Mouse (Mus musculus): ENCODE results near the gene Gpatch4. TPM values are rescaled to one million over a fixed set of nuclear protein-coding genes. Genes with fewer than 3 reads are reported as not detected.

Gpatch4 gene
- polyA plus RNA-seq, 1 experiment from 2014 or later = 20.9 TPM

DNA sequence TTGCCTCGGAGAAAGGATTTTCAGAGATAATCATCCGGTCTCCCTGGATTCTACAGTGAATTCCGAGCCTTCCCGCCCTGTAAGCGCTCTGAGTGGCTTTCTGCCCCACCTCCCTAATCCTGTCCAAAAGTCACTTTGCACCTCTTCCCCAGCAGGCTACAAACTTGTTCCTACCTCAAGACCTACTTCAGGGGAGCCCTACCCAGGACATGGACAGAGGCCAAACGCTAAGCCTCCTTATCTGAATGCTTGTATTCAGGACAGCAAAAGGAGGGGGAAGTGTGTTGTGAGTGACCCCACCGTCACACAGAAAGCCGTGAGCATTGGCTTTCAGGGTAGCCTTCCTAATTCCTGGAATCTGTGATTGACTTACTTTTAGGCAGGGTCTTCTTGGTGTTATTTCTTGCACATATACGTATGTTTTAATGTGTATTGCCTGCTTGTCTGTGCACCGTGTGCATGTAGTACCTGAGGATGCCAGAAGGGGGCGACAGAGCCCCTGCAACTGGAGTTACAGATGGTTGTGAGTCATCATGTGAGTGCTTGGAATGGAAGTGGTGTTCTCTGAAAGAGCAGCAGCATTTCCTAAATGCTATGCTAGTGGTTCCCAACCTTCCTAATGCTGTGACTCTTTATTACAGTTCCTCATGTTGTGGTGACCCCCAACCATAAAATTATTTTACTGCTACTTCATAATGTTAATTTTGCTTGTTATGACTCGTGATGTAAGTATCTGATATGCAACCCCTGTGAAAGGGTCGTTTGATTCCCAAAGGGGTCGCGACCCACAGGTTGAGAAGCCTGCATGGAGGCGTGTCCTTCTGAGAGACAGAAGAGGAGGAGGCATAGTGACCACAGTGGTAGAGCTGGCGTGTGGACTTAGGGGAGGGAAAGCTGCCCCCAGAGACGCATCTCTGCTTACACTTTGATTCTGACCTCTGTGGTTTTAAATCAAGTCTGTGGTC lies 36.8 kb upstream of the Gpatch4 start:
- H3K9ac ChIP-seq = no peak overlapping the region
- no peak overlapping the region for H3K4me2 ChIP-seq
- no peak overlapping the region for H3K27ac ChIP-seq (replicated peaks)
- no peaks in the 10 kb centered on the region for H3K36me3 ChIP-seq
- ATAC-seq (ENCODE audit: extremely low read depth, insufficient number of reproducible peaks, low FRiP score, low TSS enrichment) = no peak
- 61% methylated on average over 18 of the region's 18 CpGs for WGBS
- H3K4me1 ChIP-seq = peaks cover 12% of the 10 kb centered on the region; the same call in 1 of the 2 replicates
- H3K9me3 ChIP-seq = no peaks in the 10 kb centered on the region
- no peak overlapping the region for H3K4me3 ChIP-seq
- peaks cover 75% of the 10 kb centered on the region for H3K27me3 ChIP-seq (replicated peaks)

- Histone ChIP-seq H3K4me3 (no peak overlapping the region), H3K4me2 (no peak overlapping the region), H3K27ac (replicated peaks) (no peak overlapping the region), H3K36me3 (no peaks in the 10 kb centered on the region), H3K9ac (no peak overlapping the region; the same call in 1 of the 2 replicates), H3K4me1 (peaks cover 9% of the 10 kb centered on the region; the same call in 1 of the 2 replicates), H3K9me3 (no peaks in the 10 kb centered on the region), H3K27me3 (replicated peaks) (peaks cover 48% of the 10 kb centered on the region)
- 8% methylated on average over 6 of the region's 6 CpGs for WGBS
- no peak for ATAC-seq (ENCODE audit: extremely low read depth, insufficient number of reproducible peaks, low FRiP score, low TSS enrichment)
Measured at GRCm38 (mm10) chr3:88010634-88011265, 32.2 kb upstream of the Gpatch4 start.

- peaks cover 89% of the 10 kb centered on the region for H3K27me3 ChIP-seq (replicated peaks)
- peak overlapping the region; percentile 96 for H3K4me2 ChIP-seq
- no peaks in the 10 kb centered on the region for H3K36me3 ChIP-seq
- peak; percentile 91 for ATAC-seq (ENCODE audit: extremely low read depth, insufficient number of reproducible peaks, low FRiP score, low TSS enrichment)
- no peaks in the 10 kb centered on the region for H3K9me3 ChIP-seq
- peaks cover 19% of the 10 kb centered on the region for H3K4me1 ChIP-seq
- no peak overlapping the region for H3K27ac ChIP-seq (replicated peaks)
- peak overlapping the region; percentile 62 for H3K4me3 ChIP-seq
- WGBS = 2% methylated on average over 66 of the region's 66 CpGs
- peak overlapping the region; percentile 67 for H3K9ac ChIP-seq
Measured at GRCm38 (mm10) chr3:88022322-88023191, 20.4 kb upstream of the Gpatch4 start.

- ATAC-seq (ENCODE audit: extremely low read depth, insufficient number of reproducible peaks, low FRiP score, low TSS enrichment) = peak; percentile 50
- H3K4me1 ChIP-seq = peaks cover 19% of the 10 kb centered on the region
- peak overlapping the region; percentile 62 for H3K4me3 ChIP-seq
- H3K4me2 ChIP-seq = peak overlapping the region; percentile 96
- peaks cover 8% of the 10 kb centered on the region for H3K9me3 ChIP-seq
- peak overlapping the region; percentile 67 for H3K9ac ChIP-seq
- 1% methylated on average over 81 of the region's 81 CpGs for WGBS
- no peak overlapping the region for H3K27ac ChIP-seq (replicated peaks)
- H3K27me3 ChIP-seq (replicated peaks) = peaks cover 90% of the 10 kb centered on the region
- H3K36me3 ChIP-seq = no peaks in the 10 kb centered on the region
Measured at GRCm38 (mm10) chr3:88023192-88024074, 19.5 kb upstream of the Gpatch4 start.

DNA sequence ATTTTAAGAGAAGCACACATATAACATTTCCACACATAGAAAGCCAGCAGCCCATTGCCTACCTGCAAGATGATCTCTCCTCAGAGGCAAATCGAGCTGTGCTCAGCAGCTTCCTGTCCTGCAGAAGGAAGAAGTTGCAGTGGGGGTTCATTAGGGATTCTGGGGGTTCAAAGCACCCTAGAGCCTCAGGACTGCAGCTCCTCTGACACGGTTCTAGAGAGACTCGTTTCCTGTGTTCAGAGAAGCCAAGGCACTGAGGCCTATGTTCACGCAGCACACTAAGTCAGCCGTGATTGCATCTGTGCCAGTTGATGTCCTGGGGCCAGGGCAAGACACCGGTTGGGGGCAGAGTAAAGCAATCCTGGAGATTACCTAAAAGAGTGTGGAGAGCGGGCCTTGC lies 16.1 kb upstream of the Gpatch4 start:
- no peak overlapping the region for H3K4me3 ChIP-seq
- H3K27me3 ChIP-seq (replicated peaks) = peaks cover 92% of the 10 kb centered on the region
- no peaks in the 10 kb centered on the region for H3K36me3 ChIP-seq
- no peak overlapping the region for H3K27ac ChIP-seq (replicated peaks)
- no peak overlapping the region for H3K9ac ChIP-seq
- no peak for ATAC-seq (ENCODE audit: extremely low read depth, insufficient number of reproducible peaks, low FRiP score, low TSS enrichment)
- H3K4me2 ChIP-seq = no peak overlapping the region
- H3K4me1 ChIP-seq = peaks cover 25% of the 10 kb centered on the region
- peaks cover 9% of the 10 kb centered on the region for H3K9me3 ChIP-seq
- 50% methylated on average over 7 of the region's 7 CpGs for WGBS

DNA sequence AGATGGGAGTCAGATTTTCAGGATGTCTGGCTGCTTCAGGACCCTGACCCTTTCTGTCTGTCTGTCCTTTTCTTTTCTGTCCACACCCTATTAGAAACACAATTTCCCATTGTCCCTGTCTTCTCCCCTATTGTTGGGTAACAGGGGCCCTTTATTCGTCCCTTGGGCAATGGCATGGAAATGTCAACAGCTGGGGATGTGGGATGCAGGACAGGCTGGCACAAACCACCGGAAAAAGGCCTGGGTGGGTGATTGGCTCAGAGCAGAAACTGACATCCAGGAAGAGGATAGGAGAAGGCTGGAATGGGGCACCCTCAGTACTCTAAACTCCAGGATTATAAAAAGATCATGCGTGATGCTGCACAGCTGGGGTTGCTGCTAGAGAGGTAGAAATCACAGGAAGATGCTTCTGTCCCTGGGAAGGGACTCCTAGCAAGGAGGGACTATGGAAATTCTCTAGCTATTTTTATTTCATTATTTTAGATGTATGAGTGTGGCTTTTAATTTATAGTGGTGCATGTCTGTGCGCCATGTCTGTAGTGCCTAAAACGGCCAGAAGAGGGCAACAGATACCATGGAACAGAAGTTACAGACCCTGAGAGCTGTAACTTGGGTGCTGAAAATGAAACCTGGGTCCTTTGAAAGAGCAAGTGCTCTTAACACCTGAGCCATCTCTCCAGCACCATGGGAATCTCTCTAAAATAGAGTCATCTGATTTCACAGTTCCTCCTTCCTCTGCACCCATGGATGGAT lies 15.3 kb upstream of the Gpatch4 start, which contains the start of gene Hapln2:
Gene Hapln2, minus strand, starts transcription at position 150 of the 753 bp plus-strand sequence.
- H3K27me3 ChIP-seq (replicated peaks) = peaks cover 92% of the 10 kb centered on the region
- WGBS = 53% methylated on average over 5 of the region's 5 CpGs

DNA sequence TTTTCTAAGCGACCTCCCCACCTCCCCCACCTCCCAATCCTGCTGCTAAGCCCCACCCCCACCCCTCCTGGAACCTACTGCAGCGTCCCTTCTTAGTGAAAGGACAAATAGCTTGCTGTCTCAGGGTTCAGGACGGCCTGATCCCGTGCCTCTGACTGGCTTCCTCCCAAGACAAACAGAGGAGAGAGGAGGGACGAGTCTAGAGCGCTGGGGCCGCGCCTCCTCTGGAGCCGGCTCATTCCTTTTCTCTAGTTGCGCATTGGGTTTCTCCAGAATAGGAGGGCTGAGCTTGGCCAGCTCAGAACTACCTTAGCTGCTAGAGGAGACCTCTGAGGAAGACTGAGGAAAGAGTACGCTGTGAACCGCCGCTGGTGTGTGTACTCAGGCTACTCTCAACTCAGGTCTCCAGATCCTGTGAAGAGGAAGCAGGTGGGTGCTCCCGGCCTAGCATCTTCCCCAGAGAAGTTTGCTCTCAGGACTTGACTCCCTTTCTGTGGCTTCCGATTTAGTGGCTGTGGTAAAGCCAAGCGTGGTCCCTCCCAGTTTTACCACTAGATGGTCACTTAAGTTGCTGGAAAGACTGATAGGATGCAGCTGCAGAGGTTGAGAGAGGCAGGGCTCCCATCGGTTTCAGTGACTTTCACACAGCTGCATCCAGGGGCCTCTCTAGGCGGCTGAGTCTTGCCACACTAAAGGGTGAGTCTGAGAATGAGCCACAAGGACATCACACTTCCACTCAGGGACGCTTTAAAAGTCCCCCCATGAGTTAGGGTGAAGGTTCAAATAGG lies 12.1 kb upstream of the Gpatch4 start:
- Histone ChIP-seq H3K4me2 (peak overlapping the region; percentile 28), H3K4me3 (no peak overlapping the region), H3K9me3 (peaks cover 9% of the 10 kb centered on the region), H3K27me3 (replicated peaks) (peaks cover 87% of the 10 kb centered on the region), H3K4me1 (0 out of 2 replicates have a peak, but pooled peaks cover 6% of the 10 kb centered on the region), H3K27ac (replicated peaks) (no peak overlapping the region), H3K9ac (0 out of 2 replicates have a peak overlapping the region, but pooled peaks have one; percentile 6), H3K36me3 (no peaks in the 10 kb centered on the region)
- no peak for ATAC-seq (ENCODE audit: extremely low read depth, insufficient number of reproducible peaks, low FRiP score, low TSS enrichment)
- WGBS = 10% methylated on average over 19 of the region's 19 CpGs

More for the DNA sequence above, 15.3 kb upstream of the Gpatch4 start, which contains the start of gene Hapln2:
- Histone ChIP-seq H3K27ac (replicated peaks) (no peak within 1 kb of the TSS), H3K4me2 (no peak within 1 kb of the TSS), H3K4me3 (no peak within 1 kb of the TSS), H3K4me1 (peaks cover 19% of the 10 kb centered on the region), H3K36me3 (no peaks in the 10 kb centered on the region), H3K9ac (no peak within 1 kb of the TSS), H3K9me3 (peaks cover 9% of the 10 kb centered on the region)
- no peak for ATAC-seq (ENCODE audit: extremely low read depth, insufficient number of reproducible peaks, low FRiP score, low TSS enrichment)

GRCm38 (mm10) chr3:88033506-88033905 lies 9.4 kb upstream of the Gpatch4 start:
- Histone ChIP-seq H3K27ac (replicated peaks) (no peak overlapping the region), H3K4me2 (no peak overlapping the region), H3K36me3 (no peaks in the 10 kb centered on the region), H3K9ac (no peak overlapping the region), H3K27me3 (replicated peaks) (peaks cover 86% of the 10 kb centered on the region), H3K4me1 (0 out of 2 replicates have a peak, but pooled peaks cover 6% of the 10 kb centered on the region), H3K9me3 (peaks cover under 1% of the 10 kb centered on the region; the same call in 1 of the 2 replicates), H3K4me3 (no peak overlapping the region)
- WGBS = 51% methylated on average over 5 of the region's 5 CpGs
- no peak for ATAC-seq (ENCODE audit: extremely low read depth, insufficient number of reproducible peaks, low FRiP score, low TSS enrichment)

Measured in heart, embryonic 13.5 days (tissue).